Mouse (Mus musculus) liver, adult 2 months (tissue): ENCODE measurements around the gene Rab11b. TPM values are rescaled to one million over a fixed set of nuclear protein-coding genes. Genes with fewer than 3 reads are reported as not detected.

Source experiments
- DNase-seq: peaks from one replicate; pipeline ENCODE4 v3.0.0-alpha.2; 2011; ENCODE audit warnings: low read depth, low spot score; ENCODE audit errors: extremely low read depth
- H3K27ac ChIP-seq: fragments of 200-500 bp; replicated peaks from 2 replicates; pipeline ENCODE4 v1.5.1; 2012; ENCODE audit warnings: low read depth, mild to moderate bottlenecking, control low read depth, inconsistent platforms, low read length; ENCODE audit not compliant: insufficient read depth
- H3K27me3 ChIP-seq: fragments of 200-500 bp; 2 replicates; pipeline ENCODE4 v1.6.1; 2012; ENCODE audit warnings: mild to moderate bottlenecking, moderate library complexity, low read length, inconsistent platforms; ENCODE audit not compliant: control insufficient read depth, insufficient read depth
- H3K36me3 ChIP-seq: fragments of 200-500 bp; 2 replicates; pipeline ENCODE4 v1.6.1; 2012; ENCODE audit warnings: low read length, inconsistent platforms; ENCODE audit not compliant: control insufficient read depth, insufficient read depth
- H3K4me1 ChIP-seq: fragments of 200-500 bp; 2 replicates; pipeline ENCODE4 v1.6.1; 2011; ENCODE audit warnings: low read length; ENCODE audit not compliant: control insufficient read depth, insufficient read depth
- H3K4me3 ChIP-seq: fragments of 200-500 bp; 2 replicates; pipeline ENCODE4 v1.5.1; 2011; ENCODE audit warnings: low read depth, mild to moderate bottlenecking, control low read depth, low read length, moderate library complexity; ENCODE audit not compliant: insufficient read depth
- H3K79me2 ChIP-seq: fragments of 200-500 bp; 2 replicates; pipeline ENCODE4 v1.6.1; 2012; ENCODE audit warnings: inconsistent platforms, mild to moderate bottlenecking, low read length, moderate library complexity; ENCODE audit not compliant: control insufficient read depth, insufficient read depth
- H3K9ac ChIP-seq: fragments of 200-500 bp; 2 replicates; pipeline ENCODE4 v1.6.1; 2012; ENCODE audit warnings: low read depth, mild to moderate bottlenecking, control low read depth, inconsistent platforms, low read length
- CTCF ChIP-seq: fragments of 200-500 bp; IDR thresholded peaks from 2 replicates; pipeline ENCODE4 v1.5.1; 2011; ENCODE audit warnings: low read depth, low read length, control low read depth
- POLR2A ChIP-seq: fragments of 200-500 bp; IDR thresholded peaks from 2 replicates; pipeline ENCODE4 v1.6.1; 2011; ENCODE audit warnings: low read length, control low read depth; ENCODE audit not compliant: insufficient read depth; ENCODE audit errors: extremely low read depth
- WGBS: fragments of 180-500 bp; shearing (Covaris S2); methylation state at CpG from one replicate; pipeline ENCODE4 v1.1.7; 2018; 5-methylcytosine and 5-hydroxymethylcytosine counted together
- polyA plus RNA-seq: library from polyadenylated mRNA; depleted of rRNA; stranded (reverse); fragments of >200 nt; gene quantifications from 2 replicates; pipeline ENCODE4 v1.2.3, GENCODE M21; 2012; rRNA removed
- total RNA-seq: library from RNA; depleted of rRNA; stranded (reverse); fragments of >200 nt; gene quantifications from 2 replicates; pipeline ENCODE4 v1.2.3, GENCODE M21; 2014; rRNA removed

Rab11b gene
- 23.3 and 45.2 TPM in 2 replicates for total RNA-seq
- 168 and 177 TPM in 2 replicates for polyA plus RNA-seq

DNA sequence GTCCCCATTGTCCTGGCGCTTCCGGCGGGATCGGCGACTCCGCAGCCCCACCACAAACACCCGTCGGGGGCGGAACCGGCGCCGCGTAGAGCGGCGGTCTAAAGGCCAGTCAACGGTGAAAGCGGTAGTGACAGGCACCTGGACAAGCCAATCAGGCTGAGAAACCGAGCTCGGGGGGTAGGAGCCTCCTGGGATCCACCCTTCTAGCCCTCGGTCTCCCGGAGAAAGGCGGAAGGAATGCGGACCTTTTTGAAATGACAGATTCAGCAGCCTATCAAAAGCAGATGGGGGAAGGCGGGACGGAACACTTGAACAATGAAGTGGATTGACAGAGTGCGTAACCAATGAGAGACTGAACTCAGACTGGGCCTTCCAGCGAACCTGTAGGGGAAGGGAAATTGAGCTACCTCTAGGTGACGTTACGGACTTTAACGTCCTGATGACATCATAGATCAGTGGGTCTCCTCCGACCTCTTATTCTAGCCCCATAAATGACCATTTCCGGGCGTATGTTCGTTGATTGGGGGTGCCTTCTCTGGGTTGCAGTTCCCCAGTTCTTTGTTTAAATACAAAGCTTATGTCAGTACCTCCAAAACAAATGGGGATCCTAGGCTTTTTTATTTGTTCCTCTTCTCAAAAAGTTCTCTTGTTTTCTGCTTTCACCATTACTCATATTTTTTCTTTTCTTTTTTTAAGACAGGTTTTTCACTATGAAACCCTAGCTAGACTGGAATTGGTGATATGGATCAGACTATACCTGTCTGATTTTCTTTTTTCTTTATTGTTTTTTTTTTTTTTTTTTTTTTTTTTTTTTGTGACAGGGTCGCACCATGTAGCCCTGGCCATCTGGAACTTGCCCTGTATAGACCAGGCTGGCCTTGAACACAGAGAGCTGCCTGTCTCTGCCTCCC, at the start of gene Rab11b:
Gene Rab11b (minus strand): TSS at position 276 of the 911 bp plus-strand sequence.
- Histone ChIP-seq H3K4me1 (peaks cover 35% of the 10 kb centered on the region), H3K9ac (peak within 1 kb of the TSS; percentile 97), H3K27ac (peak within 1 kb of the TSS; percentile 100), H3K27me3 (no peaks in the 10 kb centered on the region), H3K4me3 (peak within 1 kb of the TSS; percentile 95), H3K79me2 (peaks cover 32% of the 10 kb centered on the region), H3K36me3 (no peaks in the 10 kb centered on the region)
- TF ChIP-seq POLR2A (no peak), CTCF (no peak)
- WGBS = 1% methylated on average over 35 of the region's 35 CpGs
- DNase-seq = peak; percentile 100

GRCm38 (mm10) chr17:33808192-33808591, 47.9 kb upstream of the Rab11b start:
- H3K9ac ChIP-seq = no peak overlapping the region
- H3K4me1 ChIP-seq = peaks cover 4% of the 10 kb centered on the region; the same call in 1 of the 2 replicates
- H3K79me2 ChIP-seq = no peaks in the 10 kb centered on the region
- 53% methylated on average over 10 of the region's 10 CpGs for WGBS
- H3K36me3 ChIP-seq = no peaks in the 10 kb centered on the region
- no peak for DNase-seq
- H3K27ac ChIP-seq = no peak overlapping the region
- H3K4me3 ChIP-seq = no peak overlapping the region
- TF ChIP-seq CTCF (no peak), POLR2A (no peak)
- H3K27me3 ChIP-seq = no peaks in the 10 kb centered on the region

GRCm38 (mm10) chr17:33807181-33807888, 47.0 kb upstream of the Rab11b start:
- no peak overlapping the region for H3K9ac ChIP-seq
- no peaks in the 10 kb centered on the region for H3K79me2 ChIP-seq
- DNase-seq = peak; percentile 79
- no peaks in the 10 kb centered on the region for H3K36me3 ChIP-seq
- 47% methylated on average over 8 of the region's 9 CpGs for WGBS
- no peak overlapping the region for H3K27ac ChIP-seq
- H3K4me3 ChIP-seq = no peak overlapping the region
- TF ChIP-seq CTCF (no peak), POLR2A (no peak)
- H3K4me1 ChIP-seq = peaks cover 7% of the 10 kb centered on the region
- H3K27me3 ChIP-seq = no peaks in the 10 kb centered on the region

- H3K9ac ChIP-seq = no peak overlapping the region
- no peaks in the 10 kb centered on the region for H3K27me3 ChIP-seq
- 79% methylated on average over 1 of the region's 1 CpGs for WGBS
- peaks cover 7% of the 10 kb centered on the region for H3K4me1 ChIP-seq
- H3K36me3 ChIP-seq = no peaks in the 10 kb centered on the region
- TF ChIP-seq CTCF = no peak
- TF ChIP-seq POLR2A = no peak
- H3K27ac ChIP-seq = no peak overlapping the region
- H3K4me3 ChIP-seq = no peak overlapping the region
- H3K79me2 ChIP-seq = no peaks in the 10 kb centered on the region
- DNase-seq = no peak
Measured at GRCm38 (mm10) chr17:33804745-33805144, 44.4 kb upstream of the Rab11b start.

DNA sequence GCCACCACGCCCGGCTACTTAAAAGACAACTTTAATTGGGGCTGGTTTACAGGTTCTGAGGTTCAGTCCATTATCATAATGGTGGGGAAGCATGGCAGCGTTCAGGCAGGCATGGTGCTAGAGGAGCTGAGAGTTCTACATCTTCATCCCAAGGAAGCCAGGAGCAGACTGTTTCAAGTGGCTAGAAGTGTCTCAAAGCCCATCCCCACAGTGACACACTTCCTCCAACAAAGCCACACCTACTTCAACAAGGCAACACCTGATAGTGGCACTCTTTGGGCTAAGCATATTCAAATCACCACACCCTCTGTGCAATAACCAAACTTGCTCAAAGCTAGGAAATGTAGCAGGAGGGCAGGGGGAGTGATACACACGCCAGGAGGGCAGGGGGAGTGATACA, 43.9 kb upstream of the Rab11b start:
- Histone ChIP-seq H3K9ac (no peak overlapping the region), H3K27me3 (no peaks in the 10 kb centered on the region), H3K4me1 (peaks cover 7% of the 10 kb centered on the region), H3K27ac (no peak overlapping the region), H3K79me2 (no peaks in the 10 kb centered on the region), H3K4me3 (no peak overlapping the region), H3K36me3 (no peaks in the 10 kb centered on the region)
- WGBS = 84% methylated on average over 4 of the region's 4 CpGs
- DNase-seq = no peak
- no peak for TF ChIP-seq POLR2A
- no peak for TF ChIP-seq CTCF
